Mouse (Mus musculus) lung, adult 2 months (tissue): ENCODE data around the gene Pde4d.

Source experiments
- CTCF ChIP-seq: fragments of 200-500 bp; IDR thresholded peaks from 2 replicates; pipeline ENCODE4 v1.5.1; 2011; ENCODE audit warnings: mild to moderate bottlenecking, low read length, control low read depth; ENCODE audit not compliant: insufficient read depth
- POLR2A ChIP-seq: fragments of 200-500 bp; IDR thresholded peaks from 2 replicates; pipeline ENCODE4 v1.6.1; 2011; ENCODE audit warnings: low read depth, mild to moderate bottlenecking, control low read depth, low read length, borderline replicate concordance; ENCODE audit errors: extremely low read depth

- TF ChIP-seq POLR2A (no peak), CTCF (no peak)
Measured at GRCm38 (mm10) chr13:109888293-109888692, 1438.5 kb downstream of the Pde4d start.
